15 mouse cellular contexts compared by ENCODE assay signal in the genomic region with DNA sequence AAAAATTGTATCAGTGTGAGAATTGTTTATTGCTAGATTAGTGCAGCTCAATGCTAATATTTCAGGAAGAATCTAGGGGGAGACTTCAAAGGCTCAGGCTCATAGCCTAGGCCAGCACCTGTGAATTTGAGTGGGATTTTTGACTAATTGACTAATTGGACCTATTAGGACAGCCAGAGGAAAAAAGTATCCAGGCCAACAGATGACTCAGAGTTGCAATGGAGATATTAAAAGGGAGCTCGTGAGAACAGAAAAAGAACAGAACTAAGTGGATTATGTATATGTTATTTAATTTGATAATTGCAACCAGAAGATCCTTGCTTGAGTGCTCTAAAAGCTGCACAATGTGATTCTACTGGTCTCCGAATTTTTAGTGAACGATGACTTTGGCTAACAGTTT.
"Had no signal": no experiment of that assay in that cellular context is flagged by ENCODE, and none has a peak within 500 bp of the region (broad histone marks: within the 10 kb centered on the region; RNA-seq: fewer than 3 reads in every experiment).

No protein-coding gene starts in this region.

- DNase-seq: cerebellum, adult 9-10 months; cerebellum, adult 9-11 months; cerebellum, postnatal 10 days; cerebellum, postnatal 14 days; cerebellum, postnatal 25 days; cerebellum, postnatal 36 days; embryo, embryonic 11 days; forebrain, postnatal 0 days; gastrocnemius, adult 2 months; gastrocnemius, postnatal 10 days; gastrocnemius, postnatal 14 days; gastrocnemius, postnatal 25 days; gastrocnemius, postnatal 36 days; heart, adult 18-20 months; heart, adult 2 months had no signal
